Mouse (Mus musculus) liver (tissue): ENCODE measurements around the gene Olfr1447.

Source experiments
- DNase-seq: peaks from one replicate; pipeline ENCODE4 v3.0.0-alpha.2; 2020; ENCODE audit warnings: mixed read lengths

Gene Olfr1447

DNA sequence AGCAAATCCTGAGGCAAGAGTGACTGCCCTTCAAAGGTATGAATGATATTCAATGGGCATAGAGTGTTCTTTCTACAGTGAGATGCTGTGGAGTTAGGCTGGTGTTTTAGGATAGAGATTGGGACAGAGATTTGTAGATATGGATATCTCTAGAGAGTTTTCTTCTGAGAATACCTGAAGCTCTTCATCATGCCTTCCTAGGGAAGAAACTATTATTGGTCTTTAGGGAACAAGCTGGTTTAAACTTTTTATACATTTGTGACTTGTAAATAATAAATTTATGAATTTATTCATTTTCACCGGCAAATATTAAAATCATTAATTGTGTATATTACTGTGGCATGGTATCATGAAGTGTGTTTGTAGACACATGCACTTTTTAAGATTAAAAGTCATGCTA lies at the start of gene Olfr1447:
Olfr1447 (minus strand) TSS at position 101 of the 400 bp plus-strand sequence.
- no peak for DNase-seq

DNA sequence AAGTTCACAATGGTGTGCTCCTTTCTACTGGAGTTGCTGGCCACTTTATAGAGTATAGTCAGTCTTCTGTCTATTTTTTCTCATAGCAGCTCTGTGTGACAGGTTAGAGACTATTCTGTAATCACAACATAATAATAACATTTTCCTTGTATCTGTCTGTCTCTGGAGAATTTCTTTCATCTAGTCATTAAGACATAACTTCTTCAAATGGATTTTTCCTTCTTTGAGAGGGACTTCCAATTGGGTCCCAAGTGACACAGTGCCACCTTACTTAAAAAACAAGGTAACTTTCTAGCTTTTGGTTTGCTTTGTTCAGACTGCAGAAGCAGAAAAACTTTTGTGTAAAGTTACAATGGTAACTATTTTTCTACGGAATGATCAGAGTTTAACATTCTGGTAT lies 46.4 kb upstream of the Olfr1447 start, which contains the start of gene Olfr1450:
Olfr1450 (plus strand) TSS at position 301 of the 400 bp plus-strand sequence.
- DNase-seq = no peak

DNA sequence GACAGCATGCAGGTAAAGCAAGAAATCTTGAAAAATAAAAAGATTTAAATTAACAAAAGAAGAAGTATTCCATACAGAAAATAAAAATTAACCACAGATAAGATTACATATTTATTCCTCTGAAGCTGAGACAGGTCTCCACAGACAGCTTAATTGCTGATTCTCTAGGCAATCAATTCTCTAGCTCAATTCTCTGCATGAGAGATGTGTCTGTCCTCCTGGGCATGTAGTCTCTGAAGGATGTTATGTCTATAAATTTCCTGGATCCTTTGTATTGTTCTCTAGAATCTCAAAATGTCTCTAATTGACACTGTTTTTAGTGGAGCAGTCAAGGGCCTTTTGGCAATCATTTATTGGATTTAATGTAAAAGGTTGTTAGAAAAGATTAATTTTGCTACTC lies 27.0 kb upstream of the Olfr1447 start, which contains the start of gene Olfr1449:
Olfr1449 (plus strand) TSS at position 301 of the 400 bp plus-strand sequence.
- DNase-seq = no peak

DNA sequence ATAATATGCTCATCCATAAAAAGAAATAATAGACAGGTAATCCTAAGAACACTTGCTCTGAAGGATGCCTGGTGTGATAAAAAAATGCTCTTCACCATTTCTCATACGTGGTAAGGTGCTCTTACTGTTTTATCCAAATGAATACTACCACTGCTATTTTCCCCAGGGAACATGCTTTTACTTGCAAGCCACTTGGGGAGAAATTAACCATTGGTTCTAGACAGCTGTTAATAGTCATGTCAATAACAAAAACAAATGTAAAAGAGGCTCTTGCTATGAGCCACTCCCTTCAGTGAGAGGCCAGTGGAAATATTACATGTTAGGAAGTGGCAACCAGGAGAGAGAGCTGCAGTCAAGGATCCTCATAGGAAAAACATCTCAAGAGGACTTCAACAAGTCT lies 20.8 kb upstream of the Olfr1447 start, which contains the start of gene Olfr1448:
Olfr1448 (minus strand) TSS at position 101 of the 400 bp plus-strand sequence.
- DNase-seq = no peak

DNA sequence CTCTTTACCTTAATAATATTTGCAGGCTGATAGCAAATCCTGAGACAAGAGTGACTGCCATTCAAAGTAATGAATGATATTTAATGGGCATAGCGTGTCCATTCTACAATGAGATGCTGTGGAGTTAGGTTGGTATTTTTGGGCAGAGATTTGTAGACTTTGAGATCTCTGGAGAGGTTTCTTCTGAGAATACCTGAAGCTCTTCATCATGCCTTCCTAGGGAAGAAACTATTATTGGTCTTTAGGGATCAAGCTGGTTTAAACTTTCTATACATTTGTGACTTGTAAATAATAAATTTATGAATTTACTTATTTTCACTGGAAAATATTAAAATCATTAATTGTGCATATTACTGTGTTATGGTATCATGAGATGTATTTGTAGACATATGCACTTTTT lies 10.1 kb downstream of the Olfr1447 start, which contains the start of gene Olfr1446:
Olfr1446 (minus strand) TSS at position 101 of the 400 bp plus-strand sequence.
- no peak for DNase-seq

DNA sequence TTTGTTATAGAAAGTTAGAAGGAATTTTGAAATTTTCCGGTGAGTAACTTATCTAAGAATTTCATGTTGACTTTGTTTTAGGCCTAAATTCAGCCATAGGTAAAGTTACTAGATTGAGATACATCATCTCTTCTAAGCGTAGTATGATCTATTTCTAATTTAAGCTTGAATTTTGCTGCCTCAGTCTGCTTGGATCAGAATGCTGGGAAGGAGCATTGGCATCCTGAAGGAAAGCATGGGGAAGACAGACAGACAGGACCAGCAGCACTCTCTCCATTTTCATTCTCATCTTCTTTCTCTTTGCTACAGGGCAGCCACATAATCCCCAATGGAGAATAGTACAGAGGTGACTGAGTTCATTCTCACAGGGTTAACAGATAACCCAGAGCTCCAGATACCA lies 20.0 kb downstream of the Olfr1447 start, which contains the start of gene Olfr1445:
Olfr1445 (plus strand) TSS at position 301 of the 400 bp plus-strand sequence.
- DNase-seq = no peak

DNA sequence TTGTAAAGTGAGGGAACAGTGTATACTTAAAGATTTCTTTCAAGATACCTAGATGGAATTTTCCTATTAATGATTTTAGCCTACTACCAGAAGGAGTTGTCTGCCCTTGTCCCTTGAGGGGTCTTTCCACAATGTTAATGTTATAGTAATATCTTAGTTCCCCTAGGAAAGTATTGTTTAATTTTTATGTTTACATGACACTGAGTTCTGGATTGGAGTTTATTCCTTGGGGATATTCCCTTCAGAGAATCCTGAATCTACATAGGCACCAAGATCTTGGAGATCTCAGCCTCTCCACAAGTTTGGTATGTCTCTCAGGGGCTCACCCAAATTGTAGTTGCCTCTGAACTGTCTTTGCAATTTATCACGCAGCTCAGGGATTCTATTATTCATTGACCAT lies 46.6 kb downstream of the Olfr1447 start, which contains the start of gene Olfr1444:
Olfr1444 (plus strand) TSS at position 301 of the 400 bp plus-strand sequence.
- DNase-seq = no peak
